Mouse (Mus musculus) right cerebral cortex, adult 18-20 months (tissue): ENCODE data around the gene Crocc2.

ENCODE experiments used
- DNase-seq: peaks from one replicate; pipeline ENCODE4 v3.0.0; 2022; ENCODE audit warnings: mixed read lengths

Crocc2 gene

GRCm38 (mm10) chr1:93277041-93277440, 108.5 kb downstream of the Crocc2 start:
- DNase-seq = no peak
